Mouse (Mus musculus) regulatory T cell (primary cell): Measurements from ENCODE around the gene Pde1c.

Experiments used
- in situ Hi-C: fragments of 300-600 bp; cut with MboI, MseI; formaldehyde crosslinking; loops from one replicate; pipeline ENCODE4 v1.15.1; 2025; ENCODE audit warnings: high pct_unique_total_duplicates

Gene Pde1c

GRCm38 (mm10) chr6:56098427-56098826, 470.5 kb downstream of the Pde1c start:
- in situ Hi-C loops = loop anchor here (25.0 kb wide), 1 partner anchor 864 kb away; the partner anchor contains the start of gene Vmn1r5

- in situ Hi-C loops = loop anchor here (25.0 kb wide), 1 partner anchor 886 kb away; the partner anchor contains the start of gene Vmn1r5
Measured at GRCm38 (mm10) chr6:56076378-56076805, 492.5 kb downstream of the Pde1c start.

GRCm38 (mm10) chr6:56068516-56068915, 500.4 kb downstream of the Pde1c start:
- in situ Hi-C loops = loop anchor here (25.0 kb wide), 1 partner anchor 544 kb away; no protein-coding TSS in a partner anchor

GRCm38 (mm10) chr6:56066632-56067282, 502.1 kb downstream of the Pde1c start:
- in situ Hi-C loops = loop anchor here (25.0 kb wide), 1 partner anchor 546 kb away; no protein-coding TSS in a partner anchor

- in situ Hi-C loops = loop anchor here (25.0 kb wide), 1 partner anchor 549 kb away; no protein-coding TSS in a partner anchor
Measured at GRCm38 (mm10) chr6:56063736-56064135, 505.2 kb downstream of the Pde1c start.

GRCm38 (mm10) chr6:56049104-56049503, 519.8 kb downstream of the Pde1c start:
- in situ Hi-C loops = no loop called here

- in situ Hi-C loops = no loop called here
Measured at GRCm38 (mm10) chr6:56048580-56048979, 520.3 kb downstream of the Pde1c start.

- in situ Hi-C loops = no loop called here
Measured at GRCm38 (mm10) chr6:56044716-56045115, 524.2 kb downstream of the Pde1c start.

- in situ Hi-C loops = no loop called here
Measured at GRCm38 (mm10) chr6:56044270-56044669, 524.6 kb downstream of the Pde1c start.

- in situ Hi-C loops = no loop called here
Measured at GRCm38 (mm10) chr6:56039476-56040055, 529.3 kb downstream of the Pde1c start.

GRCm38 (mm10) chr6:56035054-56035453, 533.8 kb downstream of the Pde1c start:
- in situ Hi-C loops = no loop called here

GRCm38 (mm10) chr6:56032231-56032630, 536.7 kb downstream of the Pde1c start:
- in situ Hi-C loops = no loop called here

GRCm38 (mm10) chr6:56029986-56030385, 538.9 kb downstream of the Pde1c start:
- in situ Hi-C loops = loop anchor here (10.0 kb wide), 1 partner anchor 795 kb away; no protein-coding TSS in a partner anchor

GRCm38 (mm10) chr6:56027966-56028365, 540.9 kb downstream of the Pde1c start:
- in situ Hi-C loops = loop anchor here (10.0 kb wide), 1 partner anchor 797 kb away; no protein-coding TSS in a partner anchor

GRCm38 (mm10) chr6:56027318-56027717, 541.6 kb downstream of the Pde1c start:
- in situ Hi-C loops = loop anchor here (10.0 kb wide), 1 partner anchor 797 kb away; no protein-coding TSS in a partner anchor

- in situ Hi-C loops = loop anchor here (10.0 kb wide), 1 partner anchor 799 kb away; no protein-coding TSS in a partner anchor
Measured at GRCm38 (mm10) chr6:56025533-56025932, 543.4 kb downstream of the Pde1c start.
